Mouse (Mus musculus): Measurements from ENCODE around the gene Fat1.

Fat1 gene

GRCm38 (mm10) chr8:44998681-44999277 lies 63.5 kb downstream of the Fat1 start:
- in situ Hi-C loops (cut with MboI; ENCODE audit: unreplicated experiment in 2 of 2): no loop called here

DNA sequence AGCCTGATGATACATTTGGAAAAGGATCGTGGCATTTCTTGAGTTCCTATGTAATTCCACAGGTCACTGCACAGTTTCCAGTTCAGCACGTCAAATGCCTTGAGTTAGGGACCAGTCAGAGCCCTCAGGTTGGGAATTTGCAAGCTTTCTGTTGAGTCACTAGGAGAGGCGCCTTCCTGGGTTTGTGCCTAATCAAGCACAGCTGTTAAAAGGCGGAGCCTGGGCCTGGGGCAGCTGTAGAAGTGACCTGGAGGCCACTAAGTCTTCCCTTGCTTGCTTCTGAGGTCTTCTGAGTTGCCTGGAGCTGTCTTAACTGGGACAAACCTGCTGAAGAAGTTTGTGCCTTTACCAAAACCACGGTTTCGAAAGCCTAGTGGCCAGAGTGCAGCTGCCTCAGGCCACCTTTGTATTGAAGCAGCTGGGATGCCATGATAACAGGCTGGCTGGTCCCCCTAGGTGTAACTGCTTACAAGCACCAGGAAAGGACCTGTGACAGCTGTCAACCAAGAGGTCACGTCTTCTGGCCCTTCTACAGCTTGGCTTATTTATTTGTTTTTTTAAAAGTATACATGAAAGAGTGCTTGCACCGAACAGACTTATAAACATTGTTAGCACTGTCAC lies 66.4 kb downstream of the Fat1 start:
- in situ Hi-C loops (cut with MboI; ENCODE audit: unreplicated experiment in 2 of 2): no loop called here

DNA sequence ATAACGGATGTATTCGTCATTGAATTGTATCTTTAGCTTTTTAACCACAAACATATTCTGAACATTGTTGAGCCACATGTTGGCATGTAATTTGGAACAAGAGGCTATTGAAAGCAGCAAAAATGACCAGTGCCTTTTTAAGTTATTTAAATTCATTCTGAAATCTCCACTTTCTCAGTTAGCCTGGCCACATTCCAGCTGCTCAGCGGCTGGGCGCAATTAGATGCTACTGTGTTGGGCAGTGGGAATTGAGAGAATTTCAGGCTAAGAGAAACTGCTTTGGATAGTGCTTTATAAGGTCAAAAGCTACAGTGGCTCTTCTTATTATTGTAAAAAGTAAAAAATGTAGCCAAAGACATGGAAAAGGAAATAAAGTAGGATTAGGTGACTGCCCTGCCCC lies 67.4 kb downstream of the Fat1 start:
- in situ Hi-C loops (cut with MboI; ENCODE audit: unreplicated experiment in 2 of 2): no loop called here

DNA sequence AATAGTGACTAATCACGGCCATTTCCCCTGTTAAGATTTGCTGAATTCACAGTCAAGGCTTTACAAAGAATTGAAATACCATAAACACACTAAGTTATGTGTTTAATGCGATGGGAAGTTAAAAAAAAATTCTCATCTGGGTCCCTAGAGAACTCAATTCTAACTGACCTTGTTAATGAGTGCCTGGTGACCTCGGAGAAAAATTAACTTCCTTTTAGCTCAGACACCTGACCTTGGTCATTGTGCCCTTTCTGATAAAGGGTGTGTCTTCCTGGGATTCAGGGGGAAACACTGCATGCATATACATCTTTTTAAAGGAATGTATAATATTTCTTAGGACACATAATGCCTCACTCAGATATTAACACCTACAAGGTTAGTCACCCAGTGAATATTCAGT lies 68.8 kb downstream of the Fat1 start:
- in situ Hi-C loops (cut with MboI; ENCODE audit: unreplicated experiment in 2 of 2): no loop called here

GRCm38 (mm10) chr8:45010685-45011084 lies 75.4 kb downstream of the Fat1 start:
- in situ Hi-C loops (cut with MboI; ENCODE audit: unreplicated experiment in 2 of 2): no loop called here

DNA sequence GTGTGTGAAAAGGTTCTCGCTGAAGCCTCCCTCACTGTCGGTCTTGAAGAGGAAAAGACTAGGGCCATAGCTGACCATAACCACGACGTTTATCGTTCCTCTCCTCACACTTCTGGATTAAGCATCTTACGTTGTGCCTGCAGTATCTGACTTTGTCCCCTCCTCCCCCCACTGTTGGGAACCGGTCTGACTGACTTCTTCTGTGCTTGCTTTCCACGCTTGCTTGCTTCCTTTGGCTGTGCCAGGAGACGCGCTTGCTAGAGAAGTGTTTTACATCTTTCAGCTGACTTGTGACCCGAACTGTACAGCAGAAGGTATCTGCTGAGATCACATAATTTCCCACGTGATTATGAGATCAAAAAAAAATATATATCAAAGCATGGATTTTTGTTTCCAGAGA lies 76.5 kb downstream of the Fat1 start:
- in situ Hi-C loops (cut with MboI; ENCODE audit: unreplicated experiment in 2 of 2): no loop called here

GRCm38 (mm10) chr8:45013852-45014251 lies 78.6 kb downstream of the Fat1 start:
- in situ Hi-C loops (cut with MboI; ENCODE audit: unreplicated experiment in 2 of 2): no loop called here

DNA sequence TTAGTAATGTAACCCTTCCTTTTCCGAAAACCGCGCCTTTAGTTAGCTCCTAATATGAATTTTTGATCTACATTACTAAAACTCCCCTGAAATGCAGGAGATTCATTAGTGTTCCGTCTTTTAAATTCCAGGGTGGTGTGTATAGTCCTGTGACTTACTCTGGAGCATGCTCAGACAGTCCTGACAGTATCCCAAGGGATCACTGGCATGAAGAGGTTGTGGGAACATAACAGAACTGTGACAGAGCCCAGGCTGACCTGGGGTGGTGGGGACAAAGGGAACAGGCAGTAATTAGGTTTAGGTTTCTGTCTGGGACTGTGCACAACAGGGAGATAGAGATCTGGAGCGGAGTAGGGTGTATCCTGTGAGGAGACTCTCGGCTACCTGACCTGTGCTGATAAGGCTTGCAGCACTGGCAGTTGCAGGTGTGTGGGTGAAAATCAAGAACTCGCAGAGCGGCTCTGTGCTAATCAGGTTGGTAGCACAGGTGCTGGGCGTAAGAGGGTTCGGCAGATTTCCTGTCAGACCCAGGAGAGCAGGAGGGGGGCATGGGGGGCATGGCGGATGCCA lies 79.3 kb downstream of the Fat1 start:
- in situ Hi-C loops (cut with MboI; ENCODE audit: unreplicated experiment in 2 of 2): no loop called here

DNA sequence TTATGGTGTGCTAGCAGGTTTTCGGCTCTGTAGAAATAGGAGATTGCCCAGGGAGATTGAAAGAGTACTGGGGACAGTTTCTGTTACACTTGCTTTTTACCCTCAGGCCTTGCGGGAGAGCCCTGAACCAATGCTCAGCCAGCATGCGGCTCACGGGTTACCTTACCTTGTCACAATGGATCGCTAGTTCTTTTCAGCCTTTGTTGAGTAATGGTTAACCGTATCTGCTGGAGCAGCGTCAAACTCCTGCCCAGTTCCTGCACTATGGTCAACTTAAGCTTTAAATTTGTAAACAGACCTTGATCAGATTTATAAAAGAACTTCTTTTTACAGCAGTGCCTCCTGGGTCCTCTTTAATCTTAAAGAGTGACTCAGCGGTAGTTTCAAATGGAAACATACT lies 80.6 kb downstream of the Fat1 start:
- in situ Hi-C loops (cut with MboI; ENCODE audit: unreplicated experiment in 2 of 2): no loop called here

DNA sequence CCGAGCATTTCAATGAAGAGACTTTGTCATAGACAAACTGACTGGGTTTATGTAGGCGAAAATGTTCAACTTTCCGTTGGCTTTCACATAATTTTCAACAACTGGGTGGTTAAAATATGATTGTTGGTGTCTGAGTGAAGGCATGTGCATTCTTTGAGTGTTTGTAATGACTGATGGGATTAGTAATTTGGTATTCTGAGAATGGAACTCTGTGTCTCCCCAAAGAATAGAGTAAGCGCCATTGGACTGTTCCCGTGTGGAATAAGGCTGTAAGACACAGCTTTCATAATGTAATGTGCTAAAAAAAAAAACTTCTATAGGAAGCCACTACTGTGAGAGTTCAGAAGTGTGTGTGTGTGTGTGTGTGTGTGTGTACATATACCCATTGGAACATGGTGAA lies 84.0 kb downstream of the Fat1 start:
- in situ Hi-C loops (cut with MboI; ENCODE audit: unreplicated experiment in 2 of 2): no loop called here

DNA sequence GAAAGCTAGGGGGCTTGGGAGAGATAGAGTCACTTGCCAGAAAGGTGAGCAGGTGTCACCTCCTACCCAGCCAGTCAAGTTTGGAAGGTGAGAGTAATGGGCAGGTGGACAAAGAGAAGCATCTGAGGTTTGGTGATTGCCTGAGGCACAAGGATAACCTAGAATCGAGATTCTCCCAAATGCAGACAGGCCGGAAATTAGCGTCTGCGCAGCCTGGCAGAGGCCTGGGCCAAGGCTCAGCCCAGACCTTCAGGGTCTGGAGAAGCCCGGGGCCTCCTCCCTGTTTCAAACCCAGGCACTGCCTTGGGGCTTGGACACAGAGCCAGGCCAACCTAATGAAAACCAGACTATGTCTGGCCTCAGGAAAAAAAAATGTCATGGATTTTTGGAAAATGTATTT lies 85.9 kb downstream of the Fat1 start:
- in situ Hi-C loops (cut with MboI; ENCODE audit: unreplicated experiment in 2 of 2): no loop called here

DNA sequence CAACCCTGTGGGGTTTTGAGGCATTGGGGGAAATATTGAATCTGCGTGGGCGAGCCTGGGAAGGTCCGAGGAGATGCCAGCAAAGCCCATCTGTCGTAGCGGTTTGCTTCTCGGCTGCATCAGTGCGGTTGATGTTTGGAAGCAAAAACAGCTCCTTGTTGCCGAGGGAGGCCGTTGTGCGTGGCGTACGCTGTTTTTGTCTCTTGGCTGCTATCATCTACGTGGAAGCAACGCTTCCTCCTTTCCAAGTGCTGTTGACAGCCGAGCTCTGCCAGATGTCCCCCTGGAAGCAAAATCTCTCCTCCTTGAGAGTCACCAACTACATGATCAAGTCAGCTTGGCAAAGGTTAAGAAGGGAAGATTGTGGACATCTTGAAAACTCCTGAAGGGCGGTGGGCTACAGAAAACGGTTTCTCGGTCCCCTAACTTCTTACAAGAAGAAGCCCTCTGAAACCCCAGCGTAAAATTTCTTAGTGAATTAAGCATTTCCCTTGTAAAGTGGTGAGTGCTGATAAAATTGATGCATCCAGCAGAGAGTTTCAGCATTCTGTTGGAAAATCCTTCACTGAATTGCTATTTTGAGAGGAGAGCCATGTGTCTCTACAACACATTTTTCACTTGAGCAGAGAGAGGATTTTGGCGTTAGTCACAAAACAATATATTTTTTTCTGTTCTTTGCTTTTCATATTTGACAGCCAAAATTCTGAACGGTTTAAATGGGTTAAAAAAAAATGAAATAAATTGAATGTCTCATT lies 86.8 kb downstream of the Fat1 start:
- in situ Hi-C loops (cut with MboI; ENCODE audit: unreplicated experiment in 2 of 2): no loop called here

DNA sequence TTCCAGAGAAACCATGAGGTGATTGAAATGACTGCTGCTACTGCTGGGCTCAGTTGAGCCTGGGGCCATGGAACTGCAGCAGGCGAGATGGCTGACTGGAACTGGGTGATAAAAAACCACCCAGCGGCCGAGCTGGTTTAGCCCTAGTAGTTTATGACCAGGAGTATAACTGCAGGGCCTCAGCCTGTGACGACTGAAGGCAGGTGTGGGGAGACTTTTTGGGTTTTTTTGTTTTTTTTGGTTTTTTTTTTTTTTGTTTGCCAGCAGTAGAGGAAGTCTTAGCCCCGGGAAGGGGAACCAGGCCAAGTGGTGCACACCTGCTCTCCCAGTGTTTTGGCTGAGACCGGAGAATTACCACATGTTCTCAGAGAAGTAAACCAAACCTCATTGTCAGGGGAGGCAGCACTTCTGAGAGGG lies 92.8 kb downstream of the Fat1 start:
- in situ Hi-C loops (cut with MboI; ENCODE audit: unreplicated experiment in 2 of 2): no loop called here

- in situ Hi-C loops (cut with MboI; ENCODE audit: unreplicated experiment in 2 of 2): no loop called here
Observed at GRCm38 (mm10) chr8:45038350-45038749, 103.1 kb downstream of the Fat1 start.

GRCm38 (mm10) chr8:45044160-45044559 lies 108.9 kb downstream of the Fat1 start:
- in situ Hi-C loops (cut with MboI; ENCODE audit: unreplicated experiment in 2 of 2): no loop called here

DNA sequence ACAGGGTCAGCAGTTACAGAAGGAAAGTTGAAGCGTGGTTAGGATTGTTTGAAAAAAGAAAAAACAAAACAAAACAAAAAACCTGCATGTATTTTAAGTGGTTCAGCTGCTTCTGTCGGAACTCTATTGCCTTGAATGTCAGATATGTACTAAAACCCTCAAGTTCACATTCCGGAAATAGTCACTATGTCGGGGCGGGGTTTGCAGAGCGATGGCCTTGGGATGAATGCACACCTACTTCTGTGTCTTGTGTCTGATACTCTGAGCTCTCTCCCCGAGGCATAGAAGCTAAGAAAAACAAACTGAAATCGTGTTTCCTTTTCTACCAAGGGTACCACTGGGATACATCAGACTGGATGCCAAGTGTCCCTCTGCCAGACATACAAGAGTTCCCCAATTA lies 115.2 kb downstream of the Fat1 start:
- in situ Hi-C loops (cut with MboI; ENCODE audit: unreplicated experiment in 2 of 2): loop anchor here (25.0 kb wide), 1 partner anchor 887 kb away; the partner anchor contains the start of gene Ccdc110 (in 2 of the 2)

GRCm38 (mm10) chr8:45051236-45051635 lies 116.0 kb downstream of the Fat1 start:
- in situ Hi-C loops (cut with MboI; ENCODE audit: unreplicated experiment in 2 of 2): loop anchor here (25.0 kb wide), 1 partner anchor 886 kb away; the partner anchor contains the start of gene Ccdc110 (in 2 of the 2)

DNA sequence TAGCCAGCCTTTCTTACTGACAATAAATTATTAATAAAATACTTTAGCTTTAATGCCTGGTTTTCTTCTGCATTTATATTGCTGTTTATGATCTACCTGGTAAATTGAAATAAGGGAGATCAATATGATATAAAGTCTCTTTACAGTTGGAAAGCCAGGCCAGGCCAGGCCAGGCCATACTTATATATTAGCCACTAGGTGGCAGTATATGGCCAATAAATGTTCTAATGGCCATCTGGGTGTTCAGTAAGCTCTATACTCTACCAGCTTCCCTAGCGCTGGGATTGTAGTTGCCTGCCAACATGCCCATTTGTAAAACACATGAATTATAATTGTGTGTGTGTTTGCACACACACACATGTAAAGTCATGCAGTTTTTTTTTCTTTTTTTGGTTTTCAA lies 117.0 kb downstream of the Fat1 start:
- in situ Hi-C loops (cut with MboI; ENCODE audit: unreplicated experiment in 2 of 2): loop anchor here (25.0 kb wide), 1 partner anchor 885 kb away; the partner anchor contains the start of gene Ccdc110 (in 2 of the 2)

GRCm38 (mm10) chr8:45052618-45053017 lies 117.4 kb downstream of the Fat1 start:
- in situ Hi-C loops (cut with MboI; ENCODE audit: unreplicated experiment in 2 of 2): loop anchor here (25.0 kb wide), 1 partner anchor 885 kb away; the partner anchor contains the start of gene Ccdc110 (in 2 of the 2)

GRCm38 (mm10) chr8:45055500-45055899 lies 120.3 kb downstream of the Fat1 start:
- in situ Hi-C loops (cut with MboI; ENCODE audit: unreplicated experiment in 2 of 2): loop anchor here (25.0 kb wide), 1 partner anchor 882 kb away; the partner anchor contains the start of gene Ccdc110 (in 2 of the 2)

DNA sequence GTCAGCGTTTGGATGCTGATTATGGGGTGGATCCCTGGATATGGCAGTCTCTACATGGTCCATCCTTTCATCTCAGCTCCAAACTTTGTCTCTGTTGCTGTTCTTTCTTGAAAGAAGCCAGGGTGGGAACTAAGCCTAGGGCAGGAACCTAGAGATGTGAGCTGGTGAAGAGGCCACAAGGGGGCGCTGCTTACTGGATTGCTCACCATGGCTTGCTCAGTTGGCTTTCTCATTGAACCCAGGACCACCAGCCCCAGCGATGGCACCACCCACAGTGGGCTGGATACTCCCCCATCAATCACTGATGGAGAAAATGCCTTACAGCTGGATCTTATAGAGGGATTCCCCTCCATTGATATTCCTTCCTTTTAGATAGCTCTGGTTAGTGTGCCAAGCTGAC lies 121.6 kb downstream of the Fat1 start:
- in situ Hi-C loops (cut with MboI; ENCODE audit: unreplicated experiment in 2 of 2): loop anchor here (25.0 kb wide), 1 partner anchor 880 kb away; the partner anchor contains the start of gene Ccdc110 (in 2 of the 2)

Data from v-Abl transformed pro-B cells (cell line).